Mouse (Mus musculus): ENCODE measurements around the gene Ndufb4. TPM values are rescaled to one million over a fixed set of nuclear protein-coding genes. Genes with fewer than 3 reads are reported as not detected.

The Ndufb4 gene
- polyA plus RNA-seq, 1 experiment from 2014 or later = 60.0 TPM

- peak; percentile 65 for DNase-seq (ENCODE audit: low spot score)
- Histone ChIP-seq H3K27ac (ENCODE audit: low read depth, low read length) (peak overlapping the region; percentile 74), H3K27me3 (ENCODE audit: control insufficient read depth, insufficient read depth, low read length) (no peaks in the 10 kb centered on the region), H3K36me3 (ENCODE audit: control insufficient read depth, insufficient read depth, low read length) (no peaks in the 10 kb centered on the region), H3K9me3 (ENCODE audit: control insufficient read depth, low read length) (no peaks in the 10 kb centered on the region), H3K4me2 (replicated peaks; ENCODE audit: low read depth, low read length) (peak overlapping the region; percentile 23), H3K4me1 (replicated peaks; ENCODE audit: control insufficient read depth, insufficient read depth, low read length) (peaks cover 13% of the 10 kb centered on the region; the same call in 1 of the 2 replicates), H3K9ac (ENCODE audit: low read depth, low read length) (peak overlapping the region; percentile 53), H3K4me3 (ENCODE audit: low read depth, low read length) (no peak overlapping the region)
- peak; percentile 59 for ATAC-seq (ENCODE audit: low FRiP score)
- 15% methylated on average over 16 of the region's 16 CpGs for WGBS
Observed at GRCm38 (mm10) chr16:37683154-37684130, 29.2 kb upstream of the Ndufb4 start.

GRCm38 (mm10) chr16:37682309-37682975 is 28.2 kb upstream of the Ndufb4 start:
- H3K36me3 ChIP-seq (ENCODE audit: control insufficient read depth, insufficient read depth, low read length) = no peaks in the 10 kb centered on the region
- peaks cover 13% of the 10 kb centered on the region; the same call in 1 of the 2 replicates for H3K4me1 ChIP-seq (replicated peaks; ENCODE audit: control insufficient read depth, insufficient read depth, low read length)
- no peaks in the 10 kb centered on the region for H3K9me3 ChIP-seq (ENCODE audit: control insufficient read depth, low read length)
- no peak overlapping the region for H3K4me3 ChIP-seq (ENCODE audit: low read depth, low read length)
- H3K4me2 ChIP-seq (replicated peaks; ENCODE audit: low read depth, low read length) = no peak overlapping the region
- H3K27me3 ChIP-seq (ENCODE audit: control insufficient read depth, insufficient read depth, low read length) = no peaks in the 10 kb centered on the region
- no peak overlapping the region for H3K9ac ChIP-seq (ENCODE audit: low read depth, low read length)
- peak overlapping the region; percentile 74 for H3K27ac ChIP-seq (ENCODE audit: low read depth, low read length)
- ATAC-seq (ENCODE audit: low FRiP score) (peak; percentile 51), DNase-seq (ENCODE audit: low spot score) (peak; percentile 90)
- WGBS = 45% methylated on average over 7 of the region's 7 CpGs

- Histone ChIP-seq H3K9ac (ENCODE audit: low read depth, low read length) (no peak overlapping the region), H3K27me3 (ENCODE audit: control insufficient read depth, insufficient read depth, low read length) (no peaks in the 10 kb centered on the region), H3K9me3 (ENCODE audit: control insufficient read depth, low read length) (no peaks in the 10 kb centered on the region), H3K27ac (ENCODE audit: low read depth, low read length) (no peak overlapping the region), H3K4me3 (ENCODE audit: low read depth, low read length) (no peak overlapping the region), H3K4me1 (replicated peaks; ENCODE audit: control insufficient read depth, insufficient read depth, low read length) (peaks cover 8% of the 10 kb centered on the region; the same call in 1 of the 2 replicates), H3K36me3 (ENCODE audit: control insufficient read depth, insufficient read depth, low read length) (no peaks in the 10 kb centered on the region), H3K4me2 (replicated peaks; ENCODE audit: low read depth, low read length) (no peak overlapping the region)
- 77% methylated on average over 8 of the region's 8 CpGs for WGBS
- DNase-seq (ENCODE audit: low spot score) (no peak), ATAC-seq (ENCODE audit: low FRiP score) (no peak)
Observed at GRCm38 (mm10) chr16:37680831-37681230, 26.6 kb upstream of the Ndufb4 start.

- Histone ChIP-seq H3K27ac (ENCODE audit: low read depth, low read length) (no peak overlapping the region), H3K27me3 (ENCODE audit: control insufficient read depth, insufficient read depth, low read length) (no peaks in the 10 kb centered on the region)
- 64% methylated on average over 2 of the region's 2 CpGs for WGBS
Observed at GRCm38 (mm10) chr16:37680216-37680615, 26.0 kb upstream of the Ndufb4 start.

GRCm38 (mm10) chr16:37677586-37677985 is 23.3 kb upstream of the Ndufb4 start:
- no peak for ATAC-seq (ENCODE audit: low FRiP score)
- WGBS = 76% methylated on average over 8 of the region's 8 CpGs
- no peaks in the 10 kb centered on the region for H3K36me3 ChIP-seq (ENCODE audit: control insufficient read depth, insufficient read depth, low read length)

More at GRCm38 (mm10) chr16:37680216-37680615, 26.0 kb upstream of the Ndufb4 start:
- Histone ChIP-seq H3K4me2 (replicated peaks; ENCODE audit: low read depth, low read length) (no peak overlapping the region), H3K4me1 (replicated peaks; ENCODE audit: control insufficient read depth, insufficient read depth, low read length) (peaks cover 5% of the 10 kb centered on the region; the same call in 1 of the 2 replicates), H3K9me3 (ENCODE audit: control insufficient read depth, low read length) (no peaks in the 10 kb centered on the region), H3K9ac (ENCODE audit: low read depth, low read length) (no peak overlapping the region), H3K36me3 (ENCODE audit: control insufficient read depth, insufficient read depth, low read length) (no peaks in the 10 kb centered on the region), H3K4me3 (ENCODE audit: low read depth, low read length) (no peak overlapping the region)
- DNase-seq (ENCODE audit: low spot score) (no peak), ATAC-seq (ENCODE audit: low FRiP score) (no peak)

GRCm38 (mm10) chr16:37676677-37677072 is 22.4 kb upstream of the Ndufb4 start:
- Histone ChIP-seq H3K9ac (ENCODE audit: low read depth, low read length) (no peak overlapping the region), H3K27ac (ENCODE audit: low read depth, low read length) (no peak overlapping the region), H3K4me2 (replicated peaks; ENCODE audit: low read depth, low read length) (no peak overlapping the region), H3K9me3 (ENCODE audit: control insufficient read depth, low read length) (no peaks in the 10 kb centered on the region), H3K4me3 (ENCODE audit: low read depth, low read length) (no peak overlapping the region), H3K36me3 (ENCODE audit: control insufficient read depth, insufficient read depth, low read length) (no peaks in the 10 kb centered on the region), H3K27me3 (ENCODE audit: control insufficient read depth, insufficient read depth, low read length) (no peaks in the 10 kb centered on the region), H3K4me1 (replicated peaks; ENCODE audit: control insufficient read depth, insufficient read depth, low read length) (no peaks in the 10 kb centered on the region)
- DNase-seq (ENCODE audit: low spot score) (no peak), ATAC-seq (ENCODE audit: low FRiP score) (no peak)
- 48% methylated on average over 4 of the region's 4 CpGs for WGBS

More at GRCm38 (mm10) chr16:37677586-37677985, 23.3 kb upstream of the Ndufb4 start:
- H3K9ac ChIP-seq (ENCODE audit: low read depth, low read length) = no peak overlapping the region
- H3K4me1 ChIP-seq (replicated peaks; ENCODE audit: control insufficient read depth, insufficient read depth, low read length) = no peaks in the 10 kb centered on the region
- no peak overlapping the region for H3K4me2 ChIP-seq (replicated peaks; ENCODE audit: low read depth, low read length)
- no peak overlapping the region for H3K4me3 ChIP-seq (ENCODE audit: low read depth, low read length)
- no peak for DNase-seq (ENCODE audit: low spot score)
- H3K9me3 ChIP-seq (ENCODE audit: control insufficient read depth, low read length) = no peaks in the 10 kb centered on the region
- no peak overlapping the region for H3K27ac ChIP-seq (ENCODE audit: low read depth, low read length)
- no peaks in the 10 kb centered on the region for H3K27me3 ChIP-seq (ENCODE audit: control insufficient read depth, insufficient read depth, low read length)

- H3K4me3 ChIP-seq (ENCODE audit: low read depth, low read length) = no peak overlapping the region
- H3K36me3 ChIP-seq (ENCODE audit: control insufficient read depth, insufficient read depth, low read length) = no peaks in the 10 kb centered on the region
- WGBS = 48% methylated on average over 17 of the region's 17 CpGs
- DNase-seq (ENCODE audit: low spot score) (peak; percentile 39), ATAC-seq (ENCODE audit: low FRiP score) (peak; percentile 72)
- H3K9ac ChIP-seq (ENCODE audit: low read depth, low read length) = no peak overlapping the region; the same call in 1 of the 2 replicates
- H3K4me2 ChIP-seq (replicated peaks; ENCODE audit: low read depth, low read length) = 0 out of 2 replicates have a peak overlapping the region, but pooled peaks have one; percentile 17
- H3K4me1 ChIP-seq (replicated peaks; ENCODE audit: control insufficient read depth, insufficient read depth, low read length) = no peaks in the 10 kb centered on the region
- no peak overlapping the region; the same call in 1 of the 2 replicates for H3K27ac ChIP-seq (ENCODE audit: low read depth, low read length)
- no peaks in the 10 kb centered on the region for H3K27me3 ChIP-seq (ENCODE audit: control insufficient read depth, insufficient read depth, low read length)
- no peaks in the 10 kb centered on the region for H3K9me3 ChIP-seq (ENCODE audit: control insufficient read depth, low read length)
Observed at GRCm38 (mm10) chr16:37676024-37676676, 21.9 kb upstream of the Ndufb4 start.

GRCm38 (mm10) chr16:37675326-37675725 is 21.1 kb upstream of the Ndufb4 start:
- 85% methylated on average over 5 of the region's 5 CpGs for WGBS
- DNase-seq (ENCODE audit: low spot score) (no peak), ATAC-seq (ENCODE audit: low FRiP score) (no peak)
- H3K27me3 ChIP-seq (ENCODE audit: control insufficient read depth, insufficient read depth, low read length) = no peaks in the 10 kb centered on the region
- no peak overlapping the region for H3K9ac ChIP-seq (ENCODE audit: low read depth, low read length)
- H3K27ac ChIP-seq (ENCODE audit: low read depth, low read length) = no peak overlapping the region
- no peaks in the 10 kb centered on the region for H3K36me3 ChIP-seq (ENCODE audit: control insufficient read depth, insufficient read depth, low read length)
- H3K4me2 ChIP-seq (replicated peaks; ENCODE audit: low read depth, low read length) = no peak overlapping the region
- no peaks in the 10 kb centered on the region for H3K4me1 ChIP-seq (replicated peaks; ENCODE audit: control insufficient read depth, insufficient read depth, low read length)
- H3K4me3 ChIP-seq (ENCODE audit: low read depth, low read length) = no peak overlapping the region
- no peaks in the 10 kb centered on the region for H3K9me3 ChIP-seq (ENCODE audit: control insufficient read depth, low read length)
